Mouse (Mus musculus): ENCODE results near the gene Cyp2f2. TPM values are rescaled to one million over a fixed set of nuclear protein-coding genes. Genes with fewer than 3 reads are reported as not detected.

The Cyp2f2 gene
- 8.0 and 15.6 TPM in 2 replicates for polyA plus RNA-seq (2015; fragmentation: Nextera tagmentation; extraction: Ambion mirVana)

- Histone ChIP-seq H3K27me3 (no peaks in the 10 kb centered on the region), H3K9me3 (no peaks in the 10 kb centered on the region), H3K4me3 (no peak within 1 kb of the TSS), H3K4me1 (no peaks in the 10 kb centered on the region), H3K36me3 (no peaks in the 10 kb centered on the region), H3K4me2 (no peak within 1 kb of the TSS), H3K9ac (no peak within 1 kb of the TSS), H3K27ac (no peak within 1 kb of the TSS)
- ATAC-seq (ENCODE audit: insufficient number of reproducible peaks, insufficient read depth, low FRiP score, low TSS enrichment, low read depth): no peak
Measured at GRCm38 (mm10) chr7:27119676-27120075, at the start of gene Cyp2f2. Cyp2f2 (plus strand) TSS chr7:27119909.

- no peaks in the 10 kb centered on the region; the same call in 1 of the 2 replicates for H3K9me3 ChIP-seq
- H3K9ac ChIP-seq: no peak overlapping the region
- ATAC-seq (ENCODE audit: insufficient number of reproducible peaks, insufficient read depth, low FRiP score, low TSS enrichment, low read depth): no peak
- no peaks in the 10 kb centered on the region for H3K4me1 ChIP-seq
- H3K27me3 ChIP-seq: no peaks in the 10 kb centered on the region
- H3K4me3 ChIP-seq: no peak overlapping the region
- 70% methylated on average over 1 of the region's 1 CpGs for WGBS
- H3K4me2 ChIP-seq: no peak overlapping the region
- H3K27ac ChIP-seq: no peak overlapping the region
- H3K36me3 ChIP-seq: no peaks in the 10 kb centered on the region
Measured at GRCm38 (mm10) chr7:27078641-27079040, 41.1 kb upstream of the Cyp2f2 start.

- H3K27ac ChIP-seq: no peak overlapping the region
- H3K9me3 ChIP-seq: no peaks in the 10 kb centered on the region
- H3K27me3 ChIP-seq: no peaks in the 10 kb centered on the region
- WGBS: 46% methylated on average over 2 of the region's 2 CpGs
- no peak for ATAC-seq (ENCODE audit: insufficient number of reproducible peaks, insufficient read depth, low FRiP score, low TSS enrichment, low read depth)
- no peak overlapping the region for H3K4me3 ChIP-seq
- H3K4me1 ChIP-seq: no peaks in the 10 kb centered on the region
- no peak overlapping the region for H3K9ac ChIP-seq
- H3K36me3 ChIP-seq: no peaks in the 10 kb centered on the region
- H3K4me2 ChIP-seq: no peak overlapping the region
Measured at GRCm38 (mm10) chr7:27081625-27082024, 38.1 kb upstream of the Cyp2f2 start.

- Histone ChIP-seq H3K4me2 (no peak overlapping the region), H3K27me3 (no peaks in the 10 kb centered on the region), H3K27ac (no peak overlapping the region), H3K4me1 (no peaks in the 10 kb centered on the region), H3K9ac (no peak overlapping the region), H3K9me3 (no peaks in the 10 kb centered on the region), H3K36me3 (no peaks in the 10 kb centered on the region), H3K4me3 (no peak overlapping the region)
- no peak for ATAC-seq (ENCODE audit: insufficient number of reproducible peaks, insufficient read depth, low FRiP score, low TSS enrichment, low read depth)
- WGBS: 89% methylated on average over 4 of the region's 4 CpGs
Measured at GRCm38 (mm10) chr7:27091039-27091438, 28.7 kb upstream of the Cyp2f2 start.

- H3K4me1 ChIP-seq: no peaks in the 10 kb centered on the region
- ATAC-seq (ENCODE audit: insufficient number of reproducible peaks, insufficient read depth, low FRiP score, low TSS enrichment, low read depth): no peak
Measured at GRCm38 (mm10) chr7:27092038-27092703, 27.5 kb upstream of the Cyp2f2 start.

GRCm38 (mm10) chr7:27092882-27093281 lies 26.8 kb upstream of the Cyp2f2 start:
- no peak overlapping the region for H3K4me3 ChIP-seq
- ATAC-seq (ENCODE audit: insufficient number of reproducible peaks, insufficient read depth, low FRiP score, low TSS enrichment, low read depth): no peak
- H3K4me1 ChIP-seq: no peaks in the 10 kb centered on the region

More at GRCm38 (mm10) chr7:27092038-27092703, 27.5 kb upstream of the Cyp2f2 start:
- H3K36me3 ChIP-seq: no peaks in the 10 kb centered on the region
- no peak overlapping the region for H3K27ac ChIP-seq
- 72% methylated on average over 7 of the region's 7 CpGs for whole genome bisulfite sequencing
- no peaks in the 10 kb centered on the region for H3K9me3 ChIP-seq
- H3K4me2 ChIP-seq: no peak overlapping the region
- no peaks in the 10 kb centered on the region for H3K27me3 ChIP-seq
- no peak overlapping the region for H3K4me3 ChIP-seq
- no peak overlapping the region for H3K9ac ChIP-seq

GRCm38 (mm10) chr7:27104882-27105281 lies 14.8 kb upstream of the Cyp2f2 start:
- Histone ChIP-seq H3K4me2 (peak overlapping the region; percentile 16; the same call in 1 of the 2 replicates), H3K4me3 (no peak overlapping the region), H3K27ac (peak overlapping the region; percentile 60; the same call in 1 of the 2 replicates), H3K4me1 (peaks cover 4% of the 10 kb centered on the region; the same call in 1 of the 2 replicates), H3K9ac (no peak overlapping the region), H3K36me3 (no peaks in the 10 kb centered on the region), H3K27me3 (no peaks in the 10 kb centered on the region), H3K9me3 (0 out of 2 replicates have a peak, but pooled peaks cover 4% of the 10 kb centered on the region)
- 28% methylated on average over 5 of the region's 5 CpGs for WGBS
- no peak for ATAC-seq (ENCODE audit: insufficient number of reproducible peaks, insufficient read depth, low FRiP score, low TSS enrichment, low read depth)

More at GRCm38 (mm10) chr7:27092882-27093281, 26.8 kb upstream of the Cyp2f2 start:
- Histone ChIP-seq H3K9me3 (no peaks in the 10 kb centered on the region), H3K9ac (no peak overlapping the region), H3K4me2 (no peak overlapping the region), H3K27me3 (no peaks in the 10 kb centered on the region), H3K27ac (no peak overlapping the region), H3K36me3 (no peaks in the 10 kb centered on the region)
- 48% methylated on average over 1 of the region's 1 CpGs for WGBS

- no peak overlapping the region for H3K4me3 ChIP-seq
- no peaks in the 10 kb centered on the region for H3K36me3 ChIP-seq
- no peak overlapping the region for H3K27ac ChIP-seq
- no peak overlapping the region for H3K4me2 ChIP-seq
- H3K4me1 ChIP-seq: no peaks in the 10 kb centered on the region
- ATAC-seq (ENCODE audit: insufficient number of reproducible peaks, insufficient read depth, low FRiP score, low TSS enrichment, low read depth): no peak
- 0 out of 2 replicates have a peak, but pooled peaks cover 4% of the 10 kb centered on the region for H3K9me3 ChIP-seq
- H3K9ac ChIP-seq: no peak overlapping the region
- no peaks in the 10 kb centered on the region for H3K27me3 ChIP-seq
Measured at GRCm38 (mm10) chr7:27110327-27110726, 9.4 kb upstream of the Cyp2f2 start.

- Histone ChIP-seq H3K9me3 (0 out of 2 replicates have a peak, but pooled peaks cover 4% of the 10 kb centered on the region), H3K36me3 (no peaks in the 10 kb centered on the region), H3K27ac (no peak overlapping the region), H3K27me3 (no peaks in the 10 kb centered on the region), H3K4me1 (no peaks in the 10 kb centered on the region), H3K4me2 (no peak overlapping the region), H3K4me3 (no peak overlapping the region), H3K9ac (no peak overlapping the region)
- ATAC-seq (ENCODE audit: insufficient number of reproducible peaks, insufficient read depth, low FRiP score, low TSS enrichment, low read depth): no peak
- WGBS: 88% methylated on average over 1 of the region's 1 CpGs
Measured at GRCm38 (mm10) chr7:27111038-27111437, 8.7 kb upstream of the Cyp2f2 start.

GRCm38 (mm10) chr7:27111987-27112386 lies 7.7 kb upstream of the Cyp2f2 start:
- no peak for ATAC-seq (ENCODE audit: insufficient number of reproducible peaks, insufficient read depth, low FRiP score, low TSS enrichment, low read depth)
- Histone ChIP-seq H3K9ac (no peak overlapping the region), H3K27me3 (no peaks in the 10 kb centered on the region), H3K4me3 (no peak overlapping the region), H3K27ac (no peak overlapping the region), H3K9me3 (0 out of 2 replicates have a peak, but pooled peaks cover 4% of the 10 kb centered on the region), H3K4me2 (no peak overlapping the region), H3K4me1 (no peaks in the 10 kb centered on the region), H3K36me3 (no peaks in the 10 kb centered on the region)
- 66% methylated on average over 3 of the region's 3 CpGs for WGBS

- Histone ChIP-seq H3K27me3 (no peaks in the 10 kb centered on the region), H3K27ac (no peak overlapping the region), H3K4me2 (no peak overlapping the region), H3K9me3 (no peaks in the 10 kb centered on the region), H3K4me1 (no peaks in the 10 kb centered on the region), H3K4me3 (no peak overlapping the region), H3K9ac (no peak overlapping the region), H3K36me3 (no peaks in the 10 kb centered on the region)
- no peak for ATAC-seq (ENCODE audit: insufficient number of reproducible peaks, insufficient read depth, low FRiP score, low TSS enrichment, low read depth)
- 52% methylated on average over 4 of the region's 4 CpGs for WGBS
Measured at GRCm38 (mm10) chr7:27118033-27118511, 1.6 kb upstream of the Cyp2f2 start.

GRCm38 (mm10) chr7:27124305-27124832 lies 4.7 kb downstream of the Cyp2f2 start:
- Histone ChIP-seq H3K9ac (no peak overlapping the region), H3K4me2 (no peak overlapping the region), H3K4me1 (no peaks in the 10 kb centered on the region), H3K4me3 (no peak overlapping the region), H3K27ac (no peak overlapping the region), H3K27me3 (no peaks in the 10 kb centered on the region), H3K36me3 (no peaks in the 10 kb centered on the region), H3K9me3 (no peaks in the 10 kb centered on the region)
- no peak for ATAC-seq (ENCODE audit: insufficient number of reproducible peaks, insufficient read depth, low FRiP score, low TSS enrichment, low read depth)
- 75% methylated on average over 5 of the region's 5 CpGs for WGBS

All from embryonic facial prominence, embryonic 13.5 days (tissue).